Mouse (Mus musculus) liver, adult 2 months (tissue): ENCODE measurements around the gene Hist1h2af.

Experiments used
- CTCF ChIP-seq: fragments of 200-500 bp; IDR thresholded peaks from 2 replicates; pipeline ENCODE4 v1.5.1; 2011; ENCODE audit warnings: low read depth, low read length, control low read depth
- POLR2A ChIP-seq: fragments of 200-500 bp; IDR thresholded peaks from 2 replicates; pipeline ENCODE4 v1.6.1; 2011; ENCODE audit warnings: low read length, control low read depth; ENCODE audit not compliant: insufficient read depth; ENCODE audit errors: extremely low read depth

DNA sequence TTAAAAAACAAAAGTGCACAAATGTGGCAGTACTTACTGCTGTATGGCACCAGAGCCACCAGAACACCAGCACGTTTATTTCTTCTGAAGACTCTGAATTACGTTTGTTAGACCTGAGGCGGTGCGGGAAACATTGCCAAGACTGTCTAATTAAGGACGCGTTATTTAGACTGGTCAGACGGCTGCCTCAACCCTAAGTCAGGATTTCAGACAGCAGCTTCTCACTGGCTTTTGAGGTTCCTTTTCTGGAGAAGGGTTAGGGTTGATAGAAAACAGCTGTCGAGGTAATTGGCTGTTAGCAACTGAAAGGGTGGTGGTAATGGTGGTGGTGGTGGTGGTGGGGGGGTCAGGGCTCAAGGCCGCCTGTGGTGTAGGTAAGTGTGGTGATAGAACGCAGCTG, 35.1 kb upstream of the Hist1h2af start:
- no peak for TF ChIP-seq CTCF
- no peak for TF ChIP-seq POLR2A
